Mouse (Mus musculus): ENCODE data around the gene Kcnk7.
A peak's percentile ranks its signal among the peaks of the same experiment; 100 is the strongest.
"Not testable (repeated sequence)": the region's sequence is repeated elsewhere in the genome, so short reads cannot be mapped to it uniquely, and the experiment has no call there.

Gene Kcnk7

DNA sequence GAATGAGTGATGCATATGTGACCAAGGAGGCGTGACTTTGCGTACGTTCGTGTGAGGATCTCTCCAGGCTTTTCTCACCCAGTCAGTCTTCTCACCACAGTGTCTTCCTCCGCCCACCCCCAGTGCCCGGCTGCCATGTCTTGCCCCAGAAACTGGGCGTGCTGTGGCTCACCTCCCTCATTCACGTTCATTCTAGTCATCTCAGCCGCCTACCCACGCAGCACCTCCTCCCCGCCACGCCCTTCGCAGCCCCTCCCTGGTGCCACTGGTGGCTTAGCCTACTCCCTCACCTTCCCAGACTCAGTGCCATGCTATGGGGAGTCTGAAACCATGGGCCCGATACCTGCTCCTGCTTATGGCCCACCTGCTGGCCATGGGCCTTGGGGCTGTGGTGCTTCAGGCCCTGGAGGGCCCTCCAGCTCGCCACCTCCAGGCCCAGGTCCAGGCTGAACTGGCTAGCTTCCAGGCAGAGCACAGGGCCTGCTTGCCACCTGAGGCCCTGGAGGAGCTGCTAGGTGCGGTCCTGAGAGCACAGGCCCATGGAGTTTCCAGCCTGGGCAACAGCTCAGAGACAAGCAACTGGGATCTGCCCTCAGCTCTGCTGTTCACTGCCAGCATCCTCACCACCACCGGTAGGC is at the start of gene Kcnk7:
Gene Kcnk7 (plus strand): TSS at position 205 of the 638 bp plus-strand sequence.
- peak; percentile 76 to 77 for DNase-seq

DNA sequence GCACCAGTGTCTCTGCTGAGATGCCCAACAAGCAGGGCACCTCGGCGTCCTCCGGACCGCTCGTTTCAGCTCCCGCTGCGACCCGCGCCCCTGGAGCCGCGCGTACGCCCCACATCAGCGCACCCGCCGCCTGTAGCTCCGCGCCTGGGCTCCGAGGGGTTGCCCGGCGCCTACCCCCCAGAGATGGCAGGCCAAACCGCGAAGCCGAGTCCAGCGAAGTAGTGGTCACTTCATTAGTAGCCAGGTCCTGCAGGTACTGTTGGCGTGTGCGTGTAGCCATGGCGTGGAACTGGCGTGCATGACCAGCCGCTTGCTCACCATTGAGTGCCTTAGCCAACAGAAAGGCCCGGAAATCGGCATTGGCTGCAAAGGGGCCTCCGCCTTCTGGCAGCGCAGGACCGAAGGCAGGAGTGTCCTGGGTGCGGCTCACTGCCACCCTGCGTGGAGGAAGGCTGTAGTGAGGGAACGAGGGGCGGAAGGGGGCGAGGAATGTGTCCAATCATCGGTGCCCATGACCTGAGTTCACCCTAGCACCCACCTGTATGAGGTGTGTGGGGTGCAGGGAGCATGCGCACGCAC is 49.4 kb upstream of the Kcnk7 start:
- no peak for DNase-seq

DNA sequence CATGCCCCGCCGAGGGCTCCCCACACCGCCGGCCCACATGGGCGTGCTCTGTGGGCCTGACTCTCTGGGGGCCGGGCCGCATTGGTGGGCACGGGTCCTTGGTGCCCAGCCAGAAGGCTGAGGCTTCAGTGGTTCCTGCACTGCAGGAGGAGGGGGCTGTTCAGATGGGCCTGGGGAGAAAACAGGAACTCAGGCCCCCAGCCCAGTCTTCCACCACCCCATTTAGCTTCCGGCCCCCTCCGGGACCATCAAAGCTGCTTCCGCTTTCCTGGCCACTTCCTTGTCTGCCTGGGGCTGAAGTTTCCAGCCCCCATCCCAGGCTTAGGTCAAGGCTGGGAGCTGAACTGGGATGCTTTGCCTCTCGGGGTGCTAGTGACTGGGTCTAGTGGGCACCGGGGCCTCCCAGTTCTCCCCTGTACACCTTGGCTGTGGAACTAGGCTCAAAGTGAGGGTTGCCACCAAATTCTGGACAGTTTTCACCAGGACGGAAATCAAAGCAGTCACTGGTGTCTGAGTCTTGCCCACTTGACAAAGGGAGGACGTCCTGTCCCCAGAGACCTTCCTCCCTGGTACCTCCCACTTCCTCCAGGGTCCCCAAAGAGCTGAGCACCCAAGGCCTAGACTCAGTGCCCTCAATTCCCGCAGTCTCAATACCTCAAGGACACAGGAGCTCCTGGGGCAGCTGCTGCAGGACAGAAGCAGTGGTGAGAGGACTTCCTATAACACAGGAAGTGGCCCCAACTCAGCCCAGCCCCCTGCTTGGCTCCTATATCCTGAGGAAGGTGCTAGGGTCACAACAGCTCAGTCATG is 43.0 kb upstream of the Kcnk7 start:
- DNase-seq = peak; percentile 64 to 71

DNA sequence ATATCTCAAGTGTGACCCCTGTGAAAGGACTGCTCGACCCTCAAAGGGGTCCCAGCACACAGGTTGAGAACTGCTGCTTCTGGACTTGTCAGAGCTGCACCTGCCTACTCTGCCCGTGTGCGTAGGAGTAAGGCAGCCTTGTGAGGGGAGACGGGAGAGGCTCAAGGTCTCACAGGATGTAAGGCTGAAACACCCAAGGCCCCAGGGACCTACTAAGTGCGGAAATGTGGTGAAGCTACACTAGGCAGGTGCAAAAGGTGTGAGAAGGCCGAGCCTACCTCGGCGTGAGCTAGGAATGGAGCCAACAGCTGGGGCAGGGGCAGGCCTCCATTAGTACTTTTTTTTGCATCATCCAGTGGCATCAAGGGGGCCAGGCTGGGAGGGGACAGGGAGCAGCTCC is 41.9 kb upstream of the Kcnk7 start:
- no peak for DNase-seq

DNA sequence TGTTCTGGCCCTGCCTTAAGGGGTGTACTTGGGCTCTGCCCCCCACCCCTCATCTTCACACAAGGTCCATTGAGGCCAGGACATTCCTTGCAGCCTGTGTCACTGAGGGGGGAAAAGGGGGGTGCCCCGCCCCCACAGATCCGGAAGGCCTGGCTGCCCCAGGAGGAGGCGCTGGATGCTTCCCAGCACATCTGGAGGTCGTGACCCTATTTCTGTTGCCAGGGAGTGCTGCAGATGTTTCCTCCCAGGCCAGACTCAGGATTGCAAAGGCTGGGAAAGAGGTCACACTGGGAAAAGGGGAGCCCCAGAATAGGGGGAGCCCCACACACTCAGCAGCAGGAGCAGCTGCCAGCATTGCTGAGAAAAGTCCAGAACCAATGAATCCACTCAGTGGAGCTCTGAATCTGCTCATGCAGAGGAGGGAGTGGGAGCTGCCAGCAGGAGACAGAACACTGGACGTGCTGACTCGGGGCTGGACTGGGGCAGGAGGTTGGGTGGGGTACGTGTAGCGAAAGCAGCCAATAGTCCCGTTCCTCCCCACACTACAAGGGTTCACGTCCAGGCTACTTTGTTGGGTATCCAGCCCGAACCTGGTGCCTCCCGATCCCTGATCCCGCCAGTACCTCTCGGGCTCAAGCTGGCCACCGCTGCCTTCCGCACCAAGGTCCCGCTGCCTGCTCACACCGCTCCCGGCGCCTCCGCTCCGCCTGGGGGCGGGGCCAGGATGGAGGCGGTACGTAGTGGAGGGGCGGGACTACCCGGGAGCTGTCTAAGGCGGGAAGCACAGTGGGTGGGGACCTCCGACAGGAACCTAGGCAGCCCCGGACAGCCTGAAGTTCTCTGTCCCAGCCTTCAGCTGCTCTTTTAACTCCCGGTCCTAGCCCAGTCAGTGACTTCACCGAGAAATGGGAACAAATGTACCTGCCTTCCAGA is 40.9 kb upstream of the Kcnk7 start, which contains the start of gene Sipa1:
Gene Sipa1 (minus strand): TSS at position 727 of the 933 bp plus-strand sequence.
- DNase-seq = peak; percentile 96 to 97

DNA sequence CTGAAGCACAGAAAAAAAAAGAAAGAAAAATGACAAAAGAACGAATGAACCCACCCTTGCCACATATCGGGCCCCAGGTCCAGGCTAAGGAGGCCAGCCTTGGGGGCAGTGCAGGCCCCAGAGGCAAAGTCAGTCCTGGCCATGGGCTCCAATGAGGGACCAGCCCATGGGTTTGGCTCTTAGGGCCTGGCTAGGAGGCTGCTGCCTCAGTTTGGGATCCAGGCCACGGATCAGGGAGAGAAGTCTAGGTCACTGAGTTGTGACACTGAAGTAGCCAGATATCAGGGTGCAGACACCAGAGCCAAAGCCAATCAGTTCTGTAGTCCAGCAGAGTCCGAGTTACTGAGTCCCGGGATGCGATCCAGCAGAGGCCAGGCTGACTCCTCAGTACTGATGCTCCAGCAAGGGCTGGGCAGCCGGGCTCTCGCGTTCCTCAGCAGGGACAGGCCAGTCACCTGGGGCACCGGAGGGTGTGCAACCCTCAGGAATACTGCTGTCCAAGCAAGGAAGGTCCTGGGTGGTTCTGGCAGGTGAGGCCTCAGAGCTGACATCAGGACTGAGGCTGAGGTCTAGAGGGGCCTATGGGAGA is 39.4 kb upstream of the Kcnk7 start:
- DNase-seq = no peak

DNA sequence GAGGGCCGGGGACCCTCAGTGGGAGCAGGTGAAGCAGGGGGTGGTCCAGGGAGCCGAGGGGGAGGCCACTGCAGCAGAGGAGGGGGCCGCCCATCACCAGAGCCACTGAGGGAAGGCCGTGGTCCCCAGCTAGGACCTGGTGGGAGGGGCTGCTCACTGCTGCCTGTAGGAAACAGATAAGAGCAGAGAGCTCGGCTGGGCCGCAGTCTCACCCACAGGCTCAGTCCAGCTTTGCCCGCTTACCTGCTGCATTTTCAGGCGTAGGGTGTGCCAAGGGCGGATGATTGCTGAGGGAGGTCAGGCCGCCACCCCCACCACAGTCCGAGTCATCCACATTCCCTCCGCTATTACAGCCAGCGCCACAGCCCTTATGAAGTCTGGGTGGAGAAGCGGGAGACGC is 38.7 kb upstream of the Kcnk7 start:
- no peak for DNase-seq

DNA sequence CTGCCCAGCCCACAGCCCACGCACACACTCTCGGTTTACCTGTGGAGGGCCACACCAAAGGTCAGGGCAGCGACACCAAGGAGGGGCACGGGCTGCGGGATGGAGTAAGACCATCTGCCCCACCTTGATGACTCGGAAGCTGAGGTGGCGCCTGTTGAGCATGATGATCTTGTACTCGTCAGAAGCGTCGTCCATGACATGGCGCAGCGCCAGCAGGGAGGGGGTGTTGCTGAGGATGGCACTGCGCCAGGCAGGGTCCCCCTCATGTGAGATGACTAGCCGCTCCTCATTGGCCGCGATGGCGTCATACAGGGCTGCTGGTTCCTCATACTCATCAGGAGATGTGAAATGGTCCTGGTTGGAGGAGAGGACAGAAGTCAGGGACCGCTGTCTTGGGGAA is 37.8 kb upstream of the Kcnk7 start:
- DNase-seq = no peak

DNA sequence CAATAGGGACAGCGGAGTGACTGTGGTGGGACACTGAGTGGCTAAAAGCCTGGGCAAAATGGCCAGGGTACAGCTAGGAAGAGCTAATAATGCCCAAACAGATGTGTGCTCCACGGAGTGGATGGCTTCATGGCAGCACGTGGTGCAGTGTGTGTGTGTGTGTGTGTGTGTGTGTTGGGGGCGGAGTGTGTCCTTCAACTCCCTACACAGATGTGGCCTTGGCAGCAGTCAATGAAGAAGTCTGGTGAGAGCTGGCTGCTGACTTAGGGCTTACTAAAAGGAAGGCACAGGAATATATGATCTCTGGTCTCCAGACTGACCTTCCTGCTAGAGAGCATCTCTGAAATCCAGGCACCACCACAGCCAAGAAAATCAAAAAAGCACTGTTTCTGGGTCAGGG is 35.8 kb upstream of the Kcnk7 start:
- DNase-seq = no peak

DNA sequence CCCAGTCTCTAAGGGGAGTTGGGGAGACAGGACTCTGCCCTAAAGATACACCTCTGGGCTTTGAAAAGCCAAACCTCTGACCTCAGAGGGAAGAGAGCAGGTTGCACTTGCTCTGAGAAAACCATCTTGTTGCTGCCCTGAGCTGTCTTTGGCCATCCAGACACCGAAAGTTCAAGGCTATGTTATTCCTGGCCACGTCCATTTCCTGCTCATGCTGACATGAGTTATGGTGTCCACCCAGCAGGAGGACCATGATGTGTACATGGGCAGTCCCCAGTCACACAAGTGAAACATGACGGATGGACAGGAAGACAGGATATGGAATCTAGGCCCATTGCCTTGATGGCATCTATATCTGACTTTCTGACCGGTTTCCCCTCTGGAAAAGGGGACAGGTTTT is 23.7 kb upstream of the Kcnk7 start:
- DNase-seq = no peak

DNA sequence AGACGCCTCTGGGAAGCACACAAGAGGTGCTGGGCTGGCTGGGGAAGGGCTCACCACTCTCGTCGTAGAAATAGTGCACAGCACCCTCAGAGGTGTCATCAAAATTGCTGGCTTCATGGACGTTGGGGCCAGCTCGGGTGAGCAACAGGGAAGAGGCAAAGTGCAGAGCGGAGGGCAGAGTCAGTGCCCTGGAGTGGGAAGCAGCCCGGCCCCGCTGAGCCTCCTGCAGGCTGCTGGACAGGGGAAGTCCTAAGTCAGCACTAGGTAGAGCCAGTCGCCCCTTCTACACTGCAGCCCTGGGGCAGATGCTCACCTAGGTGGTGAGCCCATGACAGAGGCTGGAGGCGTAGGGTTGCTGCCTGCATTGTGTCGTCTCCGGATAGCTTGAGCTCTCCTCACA is 19.9 kb upstream of the Kcnk7 start:
- no peak for DNase-seq

DNA sequence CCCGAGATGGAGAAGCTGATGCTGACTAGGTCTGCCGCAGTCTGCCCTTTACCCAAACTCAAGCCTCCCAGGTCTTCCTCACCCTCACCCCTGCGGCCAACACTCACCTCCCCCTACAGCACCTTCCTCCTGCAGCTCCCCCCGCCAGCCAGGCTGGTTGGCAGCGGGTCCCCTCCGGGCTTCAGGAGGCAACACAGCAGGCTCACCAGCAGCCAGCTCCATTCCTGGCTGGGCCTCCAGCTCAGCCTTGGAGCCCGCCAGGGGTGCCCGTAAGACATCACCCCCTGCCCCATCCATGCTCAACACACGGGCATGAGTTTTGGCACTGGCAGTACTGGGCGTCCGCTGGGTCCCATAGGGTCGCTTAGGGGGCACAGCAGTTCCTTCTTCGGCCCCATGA is 19.2 kb upstream of the Kcnk7 start:
- DNase-seq = no peak

DNA sequence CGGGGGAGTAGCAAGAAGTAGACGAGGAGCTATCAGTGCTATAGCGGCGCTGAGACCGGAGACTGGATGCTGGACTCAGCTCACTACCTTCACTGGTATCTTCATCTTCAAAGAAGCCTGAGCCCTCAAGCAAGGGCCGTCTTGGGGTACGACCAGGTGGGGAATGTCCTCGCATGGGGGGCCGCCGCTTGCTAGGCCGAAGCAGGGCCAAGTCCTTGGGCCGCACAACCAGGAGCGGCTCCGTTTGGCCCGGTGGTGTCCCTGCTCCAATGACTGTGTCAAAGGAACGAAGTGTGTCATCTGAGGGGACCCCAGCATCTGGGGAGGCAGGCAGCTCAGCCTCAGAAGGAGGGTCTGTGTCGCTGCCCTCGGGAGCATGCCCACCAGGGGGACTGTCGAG is 18.7 kb upstream of the Kcnk7 start:
- no peak for DNase-seq

DNA sequence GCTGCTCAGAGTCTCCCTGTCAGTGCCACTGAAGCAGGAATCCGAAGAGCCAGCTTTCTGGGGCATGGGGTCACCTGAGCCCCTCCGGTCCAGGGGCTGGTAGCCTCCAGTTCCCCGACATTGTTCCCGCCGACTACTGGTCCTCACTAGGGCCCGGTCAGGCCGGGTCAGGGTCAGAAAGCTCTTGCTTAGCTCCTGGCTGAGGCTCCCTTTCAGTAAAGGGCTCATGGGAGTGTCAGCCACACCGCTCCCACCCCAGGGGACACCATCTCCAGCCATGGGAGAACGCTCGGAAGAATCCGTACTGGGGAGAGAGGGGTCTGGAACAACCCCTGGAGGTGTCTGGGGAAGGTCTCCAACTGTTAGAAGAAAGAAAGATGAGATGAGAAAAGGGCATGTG is 18.3 kb upstream of the Kcnk7 start:
- no peak for DNase-seq

DNA sequence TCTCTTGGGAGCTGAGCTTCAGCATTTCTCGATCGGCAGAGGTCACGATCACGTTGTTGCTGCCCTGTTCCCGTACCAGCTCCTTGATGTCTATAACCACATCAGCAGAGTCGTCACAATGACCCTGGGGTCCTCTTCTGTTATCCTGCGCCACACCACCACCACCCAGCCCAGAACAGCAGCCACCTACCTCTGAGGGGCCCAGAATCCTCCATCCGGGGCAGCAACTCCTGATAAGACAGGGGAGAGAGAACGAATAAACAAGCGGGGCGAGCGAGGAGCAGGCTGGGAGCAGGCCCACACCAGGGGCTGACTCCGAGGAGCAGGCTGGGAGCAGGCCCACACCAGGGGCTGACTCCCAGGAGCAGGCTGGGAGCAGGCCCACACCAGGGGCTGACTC is 17.7 kb upstream of the Kcnk7 start:
- no peak for DNase-seq

DNA sequence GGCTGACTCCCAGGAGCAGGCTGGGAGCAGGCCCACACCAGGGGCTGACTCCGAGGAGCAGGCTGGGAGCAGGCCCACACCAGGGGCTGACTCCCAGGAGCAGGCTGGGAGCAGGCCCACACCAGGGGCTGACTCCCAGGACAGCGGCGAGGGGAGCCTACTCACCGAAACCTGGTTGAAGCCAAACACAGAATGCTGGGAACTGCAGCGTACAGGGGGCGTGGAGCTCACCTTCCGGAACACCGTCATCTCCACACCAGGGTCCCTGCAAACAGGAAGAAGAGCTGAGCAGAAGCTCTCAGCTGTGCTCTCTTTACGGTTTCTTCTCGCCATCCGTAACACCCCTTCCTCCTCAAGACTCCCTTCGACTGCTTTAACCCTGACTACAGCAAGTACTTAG is 17.2 kb upstream of the Kcnk7 start:
- DNase-seq = not testable (repeated sequence)

DNA sequence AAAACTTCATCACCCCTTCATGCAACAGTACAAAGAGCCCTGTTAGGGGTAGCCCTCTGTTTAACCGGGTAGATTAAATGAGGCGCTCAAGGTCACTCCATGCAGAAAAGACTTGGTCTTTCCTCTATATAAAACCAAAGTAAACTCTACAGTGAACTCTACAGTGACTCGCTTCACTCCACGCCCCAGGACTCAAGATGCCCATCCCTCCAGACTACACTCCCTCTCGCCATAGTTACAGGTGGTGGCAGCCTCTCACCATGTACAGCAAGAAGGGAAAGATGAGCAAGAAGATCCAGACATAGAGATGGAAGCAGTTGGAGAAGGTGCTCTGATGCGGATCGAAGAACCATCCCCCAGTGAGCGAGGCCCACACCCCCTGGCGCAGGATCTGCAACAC is 16.4 kb upstream of the Kcnk7 start:
- no peak for DNase-seq

DNA sequence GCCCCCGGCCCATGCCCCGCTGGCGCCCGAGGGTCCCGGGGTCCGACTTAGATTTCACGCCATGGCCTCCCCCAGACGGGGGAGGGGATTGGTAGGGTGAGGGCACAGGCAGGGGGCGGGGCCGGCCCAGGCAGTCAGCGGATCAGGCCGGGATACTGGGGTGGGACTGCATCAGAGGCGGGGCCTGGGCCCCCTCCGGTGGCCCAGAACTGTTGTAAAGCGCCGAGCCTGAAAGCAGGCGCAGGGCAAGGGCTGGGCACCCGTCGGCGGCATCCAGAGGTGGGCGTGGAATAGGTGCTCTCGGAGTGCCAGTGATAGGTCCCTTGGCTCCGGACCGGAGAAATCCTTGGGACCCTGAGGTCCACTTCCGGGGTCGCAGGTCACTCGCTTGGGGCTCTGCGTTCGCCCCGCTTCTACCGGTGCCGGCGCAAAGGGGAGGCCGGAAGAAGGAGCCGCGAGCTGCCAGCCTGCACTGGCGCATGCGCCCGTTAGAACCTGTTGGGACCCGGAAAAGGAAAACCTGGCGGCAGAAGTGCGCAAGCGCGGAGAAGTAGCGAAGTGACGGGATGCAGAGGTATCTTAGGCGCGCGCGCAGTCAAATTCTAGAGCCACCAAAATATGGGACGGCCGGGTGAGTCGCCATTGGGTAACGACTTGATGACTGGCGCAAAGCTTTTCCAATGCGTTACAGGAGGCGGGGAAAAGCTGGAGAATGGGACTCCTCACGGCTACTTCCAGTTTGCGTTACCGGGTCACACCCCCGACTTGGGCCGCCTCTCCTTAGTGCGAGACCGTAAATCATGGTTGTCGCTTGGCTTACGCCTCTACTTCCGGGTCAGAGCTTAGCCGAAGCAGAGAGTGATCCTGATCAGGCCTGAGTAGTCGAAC is 15.7 kb upstream of the Kcnk7 start, which contains the start of the genes Map3k11 and Pcnx3:
Gene Map3k11 (plus strand): TSS at position 543 of the 888 bp plus-strand sequence.
Gene Pcnx3 (minus strand): TSS at position 709 of the 888 bp plus-strand sequence.
- peak; percentile 98 to 99 for DNase-seq

DNA sequence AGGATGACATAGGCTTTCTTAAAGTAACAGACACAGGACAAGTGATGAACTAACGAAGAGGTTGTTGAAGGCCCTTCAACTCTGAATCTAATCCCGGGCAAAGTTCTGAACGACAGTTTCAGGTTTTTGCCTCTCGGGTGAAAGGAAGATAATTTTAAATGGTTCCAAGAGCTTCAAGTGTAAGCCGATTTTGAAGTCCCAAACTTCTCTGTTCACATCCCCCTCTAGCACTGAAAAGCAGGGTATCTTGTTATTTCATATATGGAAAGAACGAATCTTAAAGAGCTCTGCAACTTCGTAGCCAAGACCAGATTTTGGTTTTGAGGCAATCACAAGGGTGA is 15.1 kb upstream of the Kcnk7 start:
- DNase-seq = no peak

DNA sequence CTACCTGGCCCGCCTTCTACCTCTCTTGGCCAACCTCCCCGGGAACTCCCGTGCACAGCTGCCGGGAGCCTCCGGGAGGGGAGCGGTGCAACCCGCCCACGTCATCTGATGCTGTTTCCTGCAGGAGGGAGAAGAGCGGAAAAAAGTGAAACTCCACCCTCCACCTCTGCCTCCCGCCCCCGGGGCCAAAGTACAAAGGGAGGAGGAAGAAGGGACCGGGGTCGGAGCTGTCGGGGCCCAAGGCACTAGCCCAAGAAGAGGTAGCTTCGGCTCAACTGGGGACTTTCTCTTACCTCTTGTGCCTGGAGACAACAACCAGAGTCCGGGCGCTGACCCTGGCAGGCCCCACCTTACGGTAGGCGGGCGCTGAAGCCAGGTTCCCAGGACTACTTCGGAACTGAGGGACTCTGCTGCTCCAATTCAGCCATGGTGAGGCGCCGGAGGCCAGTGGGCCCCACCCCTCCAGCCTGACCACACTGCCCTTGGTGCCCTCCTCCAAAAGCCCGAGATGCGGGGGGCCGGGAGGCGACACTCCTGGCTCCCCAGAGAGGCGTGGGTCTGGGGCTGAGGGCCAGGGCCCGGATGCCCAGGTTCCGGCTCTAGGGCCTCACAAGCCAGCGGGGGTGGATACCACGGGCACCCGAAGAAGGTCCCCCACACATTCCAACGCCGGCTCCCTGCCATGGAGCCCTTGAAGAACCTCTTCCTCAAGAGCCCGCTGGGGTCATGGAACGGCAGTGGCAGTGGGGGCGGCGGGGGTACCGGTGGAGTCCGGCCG is 14.4 kb upstream of the Kcnk7 start:
- DNase-seq = peak; percentile 95 to 96

DNA sequence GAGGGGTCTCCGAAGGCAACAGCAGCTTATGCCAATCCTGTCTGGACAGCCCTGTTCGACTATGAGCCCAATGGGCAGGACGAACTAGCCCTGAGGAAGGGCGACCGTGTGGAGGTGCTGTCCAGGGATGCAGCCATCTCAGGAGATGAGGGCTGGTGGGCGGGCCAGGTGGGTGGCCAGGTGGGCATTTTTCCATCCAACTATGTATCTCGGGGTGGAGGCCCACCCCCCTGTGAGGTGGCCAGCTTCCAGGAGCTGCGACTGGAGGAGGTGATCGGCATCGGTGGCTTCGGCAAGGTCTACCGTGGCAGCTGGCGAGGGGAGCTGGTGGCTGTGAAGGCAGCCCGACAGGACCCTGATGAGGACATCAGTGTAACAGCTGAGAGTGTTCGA is 13.8 kb upstream of the Kcnk7 start:
- DNase-seq = peak in 1 of 2 experiments; percentile 36
